Mouse (Mus musculus) cerebellum, postnatal 14 days (tissue): Measurements from ENCODE around the gene Clp1.
A peak's percentile ranks its signal among the peaks of the same experiment; 100 is the strongest.

Experiments
- DNase-seq, 2 experiments: peaks; one replicate each; pipeline ENCODE4 v3.0.0; 2021; ENCODE audit warnings: mixed read lengths in 2 of 2

Clp1 gene

GRCm38 (mm10) chr2:84711898-84712297, 15.3 kb downstream of the Clp1 start:
- no peak for DNase-seq

GRCm38 (mm10) chr2:84707523-84707922, 19.6 kb downstream of the Clp1 start:
- no peak for DNase-seq

GRCm38 (mm10) chr2:84705295-84705694, 21.9 kb downstream of the Clp1 start:
- DNase-seq = no peak

GRCm38 (mm10) chr2:84704329-84704728, 22.8 kb downstream of the Clp1 start:
- no peak for DNase-seq

- DNase-seq = no peak
These were observed 23.7 kb downstream of the Clp1 start for GRCm38 (mm10) chr2:84703497-84703896.

GRCm38 (mm10) chr2:84695007-84695695, 32.0 kb downstream of the Clp1 start:
- no peak for DNase-seq

GRCm38 (mm10) chr2:84690050-84690449, 37.1 kb downstream of the Clp1 start:
- DNase-seq = peak; percentile 70 to 75

- DNase-seq = no peak
These were observed 38.9 kb downstream of the Clp1 start for GRCm38 (mm10) chr2:84688080-84688844.

GRCm38 (mm10) chr2:84682605-84683183, 44.5 kb downstream of the Clp1 start:
- no peak for DNase-seq

GRCm38 (mm10) chr2:84679016-84679415, 48.1 kb downstream of the Clp1 start, which contains the start of gene Tmx2:
Gene Tmx2, minus strand, starts transcription at chr2:84679140.
- DNase-seq = peak in 1 of 2 experiments; percentile 20

GRCm38 (mm10) chr2:84677968-84678880, 48.9 kb downstream of the Clp1 start, which contains the start of the genes Gm28635 and Med19:
Gene Gm28635, minus strand, starts transcription at chr2:84678041.
Gene Med19, plus strand, starts transcription at chr2:84678402.
- peak; percentile 92 to 94 for DNase-seq

GRCm38 (mm10) chr2:84677270-84677967, 49.7 kb downstream of the Clp1 start:
- DNase-seq = peak in 1 of 2 experiments; percentile 81
